Mouse (Mus musculus) liver, embryonic 14.5 days (tissue): ENCODE data around the gene Cdkn1b.

Experiments
- CTCF ChIP-seq: IDR thresholded peaks from 2 replicates; pipeline ENCODE4 v1.5.1; 2016; ENCODE audit warnings: antibody characterized with exemption, low read depth, control low read depth
- EP300 ChIP-seq: IDR thresholded peaks from 2 replicates; pipeline ENCODE4 v1.6.1; 2016; ENCODE audit warnings: antibody characterized with exemption, low read depth

GRCm38 (mm10) chr6:134943759-134944407 lies 23.7 kb downstream of the Cdkn1b start:
- no peak for TF ChIP-seq CTCF
- TF ChIP-seq EP300, result no peak
